Mouse (Mus musculus): ENCODE data around the gene Kptn. TPM values are rescaled to one million over a fixed set of nuclear protein-coding genes. Genes with fewer than 3 reads are reported as not detected.

The Kptn gene
- polyA plus RNA-seq, 1 experiment from 2014 or later, result 14.2 TPM

GRCm38 (mm10) chr7:16155132-16155872 lies 35.6 kb downstream of the Kptn start:
- 56% methylated on average over 9 of the region's 9 CpGs for WGBS
- no peak for TF ChIP-seq EP300 (IDR thresholded peaks at IDR 0.05)
- no peak for TF ChIP-seq CTCF (IDR thresholded peaks at IDR 0.05)
- no peaks in the 10 kb centered on the region for H3K9me3 ChIP-seq (ENCODE audit: low read length)
- H3K27me3 ChIP-seq (replicated peaks; ENCODE audit: insufficient read depth, low read length), result peaks cover 7% of the 10 kb centered on the region
- H3K9ac ChIP-seq (replicated peaks; ENCODE audit: low read depth), result no peak overlapping the region; the same call in 1 of the 2 replicates
- H3K27ac ChIP-seq (ENCODE audit: low read length), result no peak overlapping the region
- H3K4me3 ChIP-seq (ENCODE audit: low read depth, low read length), result no peak overlapping the region
- H3K4me2 ChIP-seq (replicated peaks; ENCODE audit: low read depth, low read length), result no peak overlapping the region
- H3K4me1 ChIP-seq (ENCODE audit: insufficient read depth, low read depth, low read length), result no peaks in the 10 kb centered on the region
- no peak for DNase-seq (ENCODE audit: low spot score)
- ATAC-seq, result no peak
- no peaks in the 10 kb centered on the region for H3K36me3 ChIP-seq (ENCODE audit: insufficient read depth, low read length)

GRCm38 (mm10) chr7:16156105-16156714 lies 36.5 kb downstream of the Kptn start:
- WGBS, result 57% methylated on average over 8 of the region's 8 CpGs
- Histone ChIP-seq H3K4me3 (ENCODE audit: low read depth, low read length) (no peak overlapping the region), H3K27me3 (replicated peaks; ENCODE audit: insufficient read depth, low read length) (peaks cover 7% of the 10 kb centered on the region), H3K36me3 (ENCODE audit: insufficient read depth, low read length) (no peaks in the 10 kb centered on the region), H3K4me1 (ENCODE audit: insufficient read depth, low read depth, low read length) (no peaks in the 10 kb centered on the region), H3K4me2 (replicated peaks; ENCODE audit: low read depth, low read length) (no peak overlapping the region), H3K9ac (replicated peaks; ENCODE audit: low read depth) (no peak overlapping the region), H3K27ac (ENCODE audit: low read length) (no peak overlapping the region), H3K9me3 (ENCODE audit: low read length) (no peaks in the 10 kb centered on the region)
- DNase-seq (ENCODE audit: low spot score) (no peak), ATAC-seq (no peak)
- TF ChIP-seq EP300 (IDR thresholded peaks at IDR 0.05) (no peak), CTCF (IDR thresholded peaks at IDR 0.05) (no peak)

GRCm38 (mm10) chr7:16158735-16159134 lies 39.0 kb downstream of the Kptn start:
- Histone ChIP-seq H3K36me3 (ENCODE audit: insufficient read depth, low read length) (no peaks in the 10 kb centered on the region), H3K4me3 (ENCODE audit: low read depth, low read length) (no peak overlapping the region), H3K4me1 (ENCODE audit: insufficient read depth, low read depth, low read length) (no peaks in the 10 kb centered on the region), H3K9me3 (ENCODE audit: low read length) (no peaks in the 10 kb centered on the region), H3K9ac (replicated peaks; ENCODE audit: low read depth) (no peak overlapping the region), H3K4me2 (replicated peaks; ENCODE audit: low read depth, low read length) (no peak overlapping the region), H3K27ac (ENCODE audit: low read length) (no peak overlapping the region), H3K27me3 (replicated peaks; ENCODE audit: insufficient read depth, low read length) (peaks cover 7% of the 10 kb centered on the region)
- ATAC-seq (no peak), DNase-seq (ENCODE audit: low spot score) (no peak)
- TF ChIP-seq CTCF (IDR thresholded peaks at IDR 0.05) (no peak), EP300 (IDR thresholded peaks at IDR 0.05) (no peak)
- WGBS, result 12% methylated on average over 35 of the region's 39 CpGs

- H3K4me3 ChIP-seq (ENCODE audit: low read depth, low read length), result no peak overlapping the region
- H3K27ac ChIP-seq (ENCODE audit: low read length), result no peak overlapping the region
- no peaks in the 10 kb centered on the region for H3K4me1 ChIP-seq (ENCODE audit: insufficient read depth, low read depth, low read length)
- H3K9me3 ChIP-seq (ENCODE audit: low read length), result no peaks in the 10 kb centered on the region
- no peak overlapping the region for H3K9ac ChIP-seq (replicated peaks; ENCODE audit: low read depth)
- no peak for TF ChIP-seq CTCF (IDR thresholded peaks at IDR 0.05)
- no peak for TF ChIP-seq EP300 (IDR thresholded peaks at IDR 0.05)
- 81% methylated on average over 3 of the region's 3 CpGs for WGBS
- no peak for ATAC-seq
- no peaks in the 10 kb centered on the region for H3K36me3 ChIP-seq (ENCODE audit: insufficient read depth, low read length)
- peak; percentile 35 for DNase-seq (ENCODE audit: low spot score)
- H3K27me3 ChIP-seq (replicated peaks; ENCODE audit: insufficient read depth, low read length), result peaks cover 7% of the 10 kb centered on the region
- no peak overlapping the region for H3K4me2 ChIP-seq (replicated peaks; ENCODE audit: low read depth, low read length)
Measured at GRCm38 (mm10) chr7:16160702-16161101, 41.0 kb downstream of the Kptn start.

- no peaks in the 10 kb centered on the region for H3K36me3 ChIP-seq (ENCODE audit: insufficient read depth, low read length)
- TF ChIP-seq EP300 (IDR thresholded peaks at IDR 0.05) (no peak), CTCF (IDR thresholded peaks at IDR 0.05) (no peak)
- H3K9ac ChIP-seq (replicated peaks; ENCODE audit: low read depth), result no peak overlapping the region
- H3K4me1 ChIP-seq (ENCODE audit: insufficient read depth, low read depth, low read length), result no peaks in the 10 kb centered on the region
- WGBS, result 81% methylated on average over 9 of the region's 9 CpGs
- no peak overlapping the region for H3K27ac ChIP-seq (ENCODE audit: low read length)
- ATAC-seq, result no peak
- peaks cover 7% of the 10 kb centered on the region for H3K27me3 ChIP-seq (replicated peaks; ENCODE audit: insufficient read depth, low read length)
- no peak overlapping the region for H3K4me2 ChIP-seq (replicated peaks; ENCODE audit: low read depth, low read length)
- H3K9me3 ChIP-seq (ENCODE audit: low read length), result no peaks in the 10 kb centered on the region
- DNase-seq (ENCODE audit: low spot score), result no peak
- no peak overlapping the region for H3K4me3 ChIP-seq (ENCODE audit: low read depth, low read length)
Measured at GRCm38 (mm10) chr7:16161302-16161701, 41.6 kb downstream of the Kptn start.

- peaks cover 7% of the 10 kb centered on the region for H3K27me3 ChIP-seq (replicated peaks; ENCODE audit: insufficient read depth, low read length)
- H3K4me2 ChIP-seq (replicated peaks; ENCODE audit: low read depth, low read length), result no peak overlapping the region
- ATAC-seq (no peak), DNase-seq (ENCODE audit: low spot score) (no peak)
- H3K4me3 ChIP-seq (ENCODE audit: low read depth, low read length), result no peak overlapping the region
- no peaks in the 10 kb centered on the region for H3K9me3 ChIP-seq (ENCODE audit: low read length)
- no peaks in the 10 kb centered on the region for H3K36me3 ChIP-seq (ENCODE audit: insufficient read depth, low read length)
- H3K9ac ChIP-seq (replicated peaks; ENCODE audit: low read depth), result no peak overlapping the region
- H3K27ac ChIP-seq (ENCODE audit: low read length), result no peak overlapping the region
- WGBS, result 72% methylated on average over 7 of the region's 7 CpGs
- H3K4me1 ChIP-seq (ENCODE audit: insufficient read depth, low read depth, low read length), result no peaks in the 10 kb centered on the region
- TF ChIP-seq EP300 (IDR thresholded peaks at IDR 0.05) (no peak), CTCF (IDR thresholded peaks at IDR 0.05) (no peak)
Measured at GRCm38 (mm10) chr7:16162036-16162435, 42.3 kb downstream of the Kptn start.

Measured in lung, postnatal 0 days (tissue).